Mouse (Mus musculus) stomach, embryonic 15.5 days (tissue): ENCODE data around the gene Hist1h3g. TPM values are rescaled to one million over a fixed set of nuclear protein-coding genes. Genes with fewer than 3 reads are reported as not detected.
"Not testable (repeated sequence)": the region's sequence is repeated elsewhere in the genome, so short reads cannot be mapped to it uniquely, and the experiment has no call there.

Experiments used
- ATAC-seq: fragments of 200-750 bp; cut with Nextera tagmentation; 2 replicates; pipeline ENCODE4 v1.8.0; 2017; ENCODE audit warnings: low read depth, moderate number of reproducible peaks, moderate TSS enrichment; ENCODE audit not compliant: insufficient read depth, low FRiP score
- H3K27ac ChIP-seq: fragments of 300-500 bp; sonication (generic); 2 replicates; pipeline ENCODE4 v1.5.1; 2015; ENCODE audit warnings: mild to moderate bottlenecking, inconsistent platforms
- H3K27me3 ChIP-seq: fragments of 300-500 bp; sonication (generic); replicated peaks from 2 replicates; pipeline ENCODE4 v1.6.1; 2015; ENCODE audit warnings: inconsistent platforms
- H3K36me3 ChIP-seq: fragments of 300-500 bp; sonication (generic); 2 replicates; pipeline ENCODE4 v1.6.1; 2015; ENCODE audit warnings: inconsistent platforms
- H3K4me1 ChIP-seq: fragments of 300-500 bp; sonication (generic); 2 replicates; pipeline ENCODE4 v1.6.1; 2015; ENCODE audit warnings: inconsistent platforms
- H3K4me2 ChIP-seq: fragments of 300-500 bp; sonication (generic); 2 replicates; pipeline ENCODE4 v1.6.1; 2015; ENCODE audit warnings: mild to moderate bottlenecking, inconsistent platforms
- H3K4me3 ChIP-seq: fragments of 300-500 bp; sonication (generic); replicated peaks from 2 replicates; pipeline ENCODE4 v1.5.1; 2015; ENCODE audit warnings: inconsistent platforms
- H3K9ac ChIP-seq: fragments of 300-500 bp; sonication (generic); 2 replicates; pipeline ENCODE4 v1.6.1; 2015; ENCODE audit warnings: inconsistent platforms
- H3K9me3 ChIP-seq: fragments of 300-500 bp; sonication (generic); 2 replicates; pipeline ENCODE4 v1.6.1; 2016; ENCODE audit warnings: inconsistent platforms
- WGBS: fragments of 180-500 bp; shearing (Covaris S2); methylation state at CpG from one replicate; pipeline ENCODE4 v1.1.7; 2015; 5-methylcytosine and 5-hydroxymethylcytosine counted together
- polyA plus RNA-seq: library from polyadenylated mRNA; unstranded; fragments of >200 nt; fragmentation: Nextera tagmentation; extraction: Ambion mirVana; gene quantifications from 2 replicates; pipeline ENCODE4 v1.2.1, GENCODE M21; 2015

The Hist1h3g gene
- polyA plus RNA-seq, 1 experiment from 2014 or later = 7.3 TPM

GRCm38 (mm10) chr13:23552962-23553361, 17.7 kb downstream of the Hist1h3g start, which contains the start of gene Hist1h1d:
Gene Hist1h1d (plus strand): TSS chr13:23553262.
- H3K9me3 ChIP-seq = no peaks in the 10 kb centered on the region

DNA sequence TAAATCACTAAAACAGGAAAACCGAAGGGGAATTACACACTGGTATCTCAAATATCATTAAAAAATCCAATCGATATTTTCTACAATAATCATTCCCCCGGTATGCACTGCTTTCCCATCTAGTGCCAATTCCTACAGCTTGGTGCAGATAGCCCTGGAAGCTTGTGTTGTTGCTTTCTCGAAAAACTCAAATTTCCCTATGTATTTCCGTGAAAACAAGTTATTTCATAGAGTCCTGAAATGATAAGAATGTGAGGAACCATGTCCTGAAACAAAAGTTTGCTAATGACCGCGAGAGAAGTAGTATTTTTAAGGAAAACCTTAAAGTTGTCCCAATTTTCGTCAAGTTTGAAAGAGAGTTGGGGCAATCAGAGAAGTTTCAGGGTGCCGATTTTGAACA, 19.2 kb downstream of the Hist1h3g start:
- ATAC-seq = no peak
- Histone ChIP-seq H3K9ac (no peak overlapping the region), H3K27ac (peak overlapping the region; percentile 98), H3K27me3 (no peaks in the 10 kb centered on the region), H3K4me1 (peaks cover 12% of the 10 kb centered on the region), H3K4me2 (peak overlapping the region; percentile 89), H3K9me3 (no peaks in the 10 kb centered on the region), H3K36me3 (no peaks in the 10 kb centered on the region), H3K4me3 (peak overlapping the region; percentile 56)
- 15% methylated on average over 9 of the region's 9 CpGs for WGBS

More at GRCm38 (mm10) chr13:23552962-23553361, 17.7 kb downstream of the Hist1h3g start, which contains the start of gene Hist1h1d:
- Histone ChIP-seq H3K27me3 (no peaks in the 10 kb centered on the region), H3K4me3 (no peak within 1 kb of the TSS), H3K4me2 (peak within 1 kb of the TSS; percentile 42), H3K4me1 (peaks cover 12% of the 10 kb centered on the region), H3K9ac (no peak within 1 kb of the TSS), H3K27ac (peak within 1 kb of the TSS; percentile 98), H3K36me3 (no peaks in the 10 kb centered on the region)
- no peak for ATAC-seq

- Histone ChIP-seq H3K27me3 (no peaks in the 10 kb centered on the region), H3K9ac (peak overlapping the region; percentile 76), H3K27ac (peak overlapping the region; percentile 98), H3K4me2 (peak overlapping the region; percentile 89), H3K9me3 (no peaks in the 10 kb centered on the region), H3K4me1 (peaks cover 12% of the 10 kb centered on the region), H3K36me3 (no peaks in the 10 kb centered on the region), H3K4me3 (peak overlapping the region; percentile 56)
- peak; percentile 84 for ATAC-seq
- under 1% methylated on average over 54 of the region's 54 CpGs for WGBS
Measured at GRCm38 (mm10) chr13:23554925-23555838, 20.0 kb downstream of the Hist1h3g start.

DNA sequence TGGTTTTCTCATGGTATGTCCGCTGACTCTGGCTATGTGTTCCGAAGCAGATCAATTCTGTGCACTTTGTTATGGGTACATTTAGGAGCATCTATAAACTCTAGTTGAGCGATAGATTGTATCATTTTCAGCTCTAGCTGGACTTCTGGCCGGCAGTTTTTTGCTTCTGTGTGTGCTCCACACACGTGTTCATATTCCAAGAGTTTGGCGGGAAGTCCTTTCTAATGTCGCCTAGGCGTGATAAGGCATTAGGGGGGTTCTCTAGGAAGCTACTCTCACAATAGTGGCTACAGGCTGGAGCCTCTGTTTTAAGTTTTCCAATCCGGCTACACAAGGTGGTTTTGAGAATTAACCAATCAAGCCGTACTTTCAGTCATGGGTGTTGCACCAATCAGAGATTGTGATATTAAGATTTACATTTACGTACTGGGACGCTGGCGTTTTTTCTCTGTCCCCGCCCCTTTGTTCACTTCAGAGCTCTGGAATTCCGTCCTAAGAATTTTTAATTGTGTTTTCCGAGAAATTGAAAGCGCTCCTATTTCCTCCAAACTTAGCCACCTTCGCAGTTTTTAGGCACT, 20.7 kb downstream of the Hist1h3g start:
- ATAC-seq = peak; percentile 76
- WGBS = under 1% methylated on average over 18 of the region's 18 CpGs
- peak overlapping the region; percentile 98 for H3K27ac ChIP-seq
- peak overlapping the region; percentile 89 for H3K4me2 ChIP-seq
- H3K9me3 ChIP-seq = no peaks in the 10 kb centered on the region
- peaks cover 7% of the 10 kb centered on the region for H3K4me1 ChIP-seq
- H3K36me3 ChIP-seq = no peaks in the 10 kb centered on the region
- peak overlapping the region; percentile 76; the same call in 1 of the 2 replicates for H3K9ac ChIP-seq
- H3K27me3 ChIP-seq = no peaks in the 10 kb centered on the region
- H3K4me3 ChIP-seq = peak overlapping the region; percentile 56

DNA sequence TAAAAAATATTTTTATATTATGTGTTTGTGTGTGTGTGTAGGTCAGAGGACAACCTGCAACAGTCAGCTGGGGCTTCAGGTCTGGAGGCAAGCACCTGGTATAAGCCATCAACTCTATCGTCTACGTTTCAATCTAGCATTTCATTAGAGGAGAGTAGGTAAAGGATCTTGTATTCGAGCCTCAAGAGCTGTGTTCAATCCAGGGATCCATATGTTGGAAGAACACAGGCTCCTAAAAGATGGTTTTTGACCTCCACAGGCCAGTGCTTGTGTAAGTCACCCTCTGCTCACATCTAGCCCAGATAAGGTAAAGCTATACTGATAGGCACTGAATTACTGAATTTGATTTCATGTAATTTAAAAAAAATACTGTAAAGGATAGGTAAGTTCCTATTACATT, 21.7 kb downstream of the Hist1h3g start:
- Histone ChIP-seq H3K36me3 (no peaks in the 10 kb centered on the region), H3K4me3 (0 out of 2 replicates have a peak overlapping the region, but pooled peaks have one; percentile 4), H3K4me1 (peaks cover 7% of the 10 kb centered on the region; the same call in 1 of the 2 replicates), H3K27me3 (no peaks in the 10 kb centered on the region), H3K4me2 (peak overlapping the region; percentile 27), H3K9me3 (no peaks in the 10 kb centered on the region), H3K27ac (peak overlapping the region; percentile 63; the same call in 1 of the 2 replicates), H3K9ac (no peak overlapping the region)
- no peak for ATAC-seq
- 60% methylated on average over 3 of the region's 3 CpGs for WGBS

GRCm38 (mm10) chr13:23560699-23561098, 25.5 kb downstream of the Hist1h3g start:
- H3K4me3 ChIP-seq, H3K27me3 ChIP-seq, H3K9ac ChIP-seq, H3K36me3 ChIP-seq, ATAC-seq, H3K4me1 ChIP-seq, H3K9me3 ChIP-seq, H3K4me2 ChIP-seq: not testable (repeated sequence)
- WGBS = 15% methylated on average over 2 of the region's 2 CpGs
- peak overlapping the region; percentile 61; the same call in 1 of the 2 replicates for H3K27ac ChIP-seq

DNA sequence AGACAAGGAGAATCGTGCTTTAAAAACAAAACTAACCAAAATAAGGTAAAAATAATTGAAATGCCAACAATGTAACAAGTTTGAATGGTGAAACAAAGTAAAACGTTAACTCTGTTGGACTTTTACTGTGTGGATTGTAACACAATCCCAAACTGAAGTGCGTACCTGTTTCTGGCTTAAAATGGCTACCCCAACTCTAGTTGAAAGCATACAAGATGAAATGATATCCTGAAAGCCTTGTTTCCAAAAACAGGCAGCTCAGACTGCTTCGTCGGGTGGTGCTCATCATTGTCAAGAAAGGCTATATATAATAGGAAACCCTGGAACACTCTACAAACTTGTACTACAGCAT, 26.3 kb downstream of the Hist1h3g start:
- WGBS = 0% methylated on average over 2 of the region's 5 CpGs
- Histone ChIP-seq H3K4me2 (peak overlapping the region; percentile 70), H3K4me3 (peak overlapping the region; percentile 45), H3K27ac (peak overlapping the region; percentile 98)
- H3K9me3 ChIP-seq, ATAC-seq, H3K27me3 ChIP-seq, H3K4me1 ChIP-seq, H3K36me3 ChIP-seq, H3K9ac ChIP-seq: not testable (repeated sequence)

- not testable (repeated sequence) for H3K27me3 ChIP-seq, H3K9me3 ChIP-seq, H3K36me3 ChIP-seq, H3K4me1 ChIP-seq
- under 1% methylated on average over 62 of the region's 67 CpGs for WGBS
- H3K4me2 ChIP-seq = peak within 1 kb of the TSS; percentile 70
- peak within 1 kb of the TSS; percentile 45 for H3K4me3 ChIP-seq
- ATAC-seq = peak; percentile 92
- H3K27ac ChIP-seq = peak within 1 kb of the TSS; percentile 98
- H3K9ac ChIP-seq = 0 out of 2 replicates have a peak within 1 kb of the TSS, but pooled peaks have one; percentile 5
Measured at GRCm38 (mm10) chr13:23561883-23562659, 26.8 kb downstream of the Hist1h3g start, which contains the start of gene Hist1h3e. Gene Hist1h3e (minus strand): TSS chr13:23562369.

DNA sequence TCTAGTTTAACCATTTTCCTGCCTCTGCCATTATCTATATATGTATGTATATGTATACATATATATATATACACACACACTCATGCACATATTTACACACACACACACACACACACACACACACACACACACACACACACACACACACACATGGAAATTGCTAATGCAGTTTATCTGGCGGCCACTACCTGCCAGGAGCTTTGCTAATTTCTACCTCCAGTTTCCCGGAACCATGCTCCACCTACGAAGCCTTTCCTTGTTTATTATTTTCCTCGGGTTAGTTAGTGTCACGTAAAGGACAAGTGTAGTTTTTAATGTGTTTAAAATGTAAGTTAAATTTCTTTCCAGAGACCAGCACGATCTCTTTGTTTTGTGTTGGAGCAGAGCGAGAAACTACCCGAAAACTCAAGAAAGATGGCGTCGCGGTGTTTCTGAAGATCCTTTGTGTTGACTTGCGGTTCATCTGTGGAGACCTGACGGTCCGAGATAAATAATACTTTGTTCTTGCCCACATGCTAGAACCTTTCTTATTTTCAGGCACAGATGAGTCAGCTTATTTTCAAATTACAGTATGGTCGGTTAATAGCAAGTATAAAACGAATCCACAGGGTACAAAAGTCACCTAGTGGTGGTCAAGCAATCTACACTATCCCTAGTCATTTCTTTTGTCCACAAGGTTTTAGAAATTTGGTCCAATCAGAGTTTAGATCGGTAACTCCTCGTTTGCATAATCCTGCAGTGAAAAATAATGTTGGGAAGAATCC, 27.7 kb downstream of the Hist1h3g start:
- H3K4me1 ChIP-seq = no peaks in the 10 kb centered on the region
- ATAC-seq = peak; percentile 47; the same call in 1 of the 2 replicates
- 0 out of 2 replicates have a peak overlapping the region, but pooled peaks have one; percentile 5 for H3K9ac ChIP-seq
- no peaks in the 10 kb centered on the region for H3K9me3 ChIP-seq
- no peaks in the 10 kb centered on the region for H3K27me3 ChIP-seq
- H3K27ac ChIP-seq = peak overlapping the region; percentile 98
- H3K4me3 ChIP-seq = peak overlapping the region; percentile 45
- H3K4me2 ChIP-seq = peak overlapping the region; percentile 70
- H3K36me3 ChIP-seq = no peaks in the 10 kb centered on the region
- WGBS = 2% methylated on average over 18 of the region's 18 CpGs

GRCm38 (mm10) chr13:23564482-23564881, 29.3 kb downstream of the Hist1h3g start:
- no peaks in the 10 kb centered on the region for H3K9me3 ChIP-seq
- H3K4me1 ChIP-seq = no peaks in the 10 kb centered on the region
- H3K27me3 ChIP-seq = no peaks in the 10 kb centered on the region
- no peak overlapping the region for H3K4me2 ChIP-seq
- H3K9ac ChIP-seq = no peak overlapping the region
- H3K36me3 ChIP-seq = no peaks in the 10 kb centered on the region
- WGBS = 84% methylated on average over 2 of the region's 2 CpGs
- H3K27ac ChIP-seq = no peak overlapping the region
- no peak overlapping the region for H3K4me3 ChIP-seq
- no peak for ATAC-seq
